Mouse (Mus musculus) hindbrain, embryonic 14.5 days (tissue): ENCODE measurements around the gene Gsg1l2. TPM values are rescaled to one million over a fixed set of nuclear protein-coding genes. Genes with fewer than 3 reads are reported as not detected.

Experiments used
- ATAC-seq: fragments of 200-750 bp; cut with Nextera tagmentation; 2 replicates; pipeline ENCODE4 v1.8.0; 2017; ENCODE audit warnings: moderate number of reproducible peaks, mild to moderate bottlenecking, moderate TSS enrichment, moderate library complexity; ENCODE audit not compliant: low FRiP score
- DNase-seq: peaks from one replicate; pipeline ENCODE4 v3.0.0-alpha.2; 2015; ENCODE audit warnings: low spot score
- H3K27ac ChIP-seq: fragments of 300-500 bp; sonication (generic); 2 replicates; pipeline ENCODE4 v1.5.1; 2014; ENCODE audit warnings: mild to moderate bottlenecking, moderate library complexity
- H3K27me3 ChIP-seq: fragments of 300-500 bp; sonication (generic); 2 replicates; pipeline ENCODE4 v1.6.1; 2014; ENCODE audit warnings: mild to moderate bottlenecking, low read length, mixed read lengths; ENCODE audit not compliant: control insufficient read depth, insufficient read depth
- H3K36me3 ChIP-seq: fragments of 300-500 bp; sonication (generic); replicated peaks from 2 replicates; pipeline ENCODE4 v1.6.1; 2014; ENCODE audit not compliant: control insufficient read depth, insufficient read depth
- H3K4me1 ChIP-seq: fragments of 300-500 bp; sonication (generic); replicated peaks from 2 replicates; pipeline ENCODE4 v1.6.1; 2014; ENCODE audit warnings: antibody characterized with exemption, low read length, mixed read lengths; ENCODE audit not compliant: control insufficient read depth, insufficient read depth
- H3K4me2 ChIP-seq: fragments of 300-500 bp; sonication (generic); replicated peaks from 2 replicates; pipeline ENCODE4 v1.6.1; 2014; ENCODE audit warnings: mild to moderate bottlenecking, moderate library complexity
- H3K4me3 ChIP-seq: fragments of 300-500 bp; sonication (generic); replicated peaks from 2 replicates; pipeline ENCODE4 v1.5.1; 2014; ENCODE audit warnings: mild to moderate bottlenecking, low read length
- H3K9ac ChIP-seq: fragments of 300-500 bp; sonication (generic); 2 replicates; pipeline ENCODE4 v1.6.1; 2014
- H3K9me3 ChIP-seq: fragments of 300-500 bp; sonication (generic); 2 replicates; pipeline ENCODE4 v1.6.1; 2016; ENCODE audit warnings: low read length; ENCODE audit not compliant: control insufficient read depth
- WGBS: fragments of 180-500 bp; shearing (Covaris S2); extraction: QIAGEN DNeasy Blood & Tissue Kit; methylation state at CpG from one replicate; pipeline ENCODE4 v1.1.7; 2014; 5-methylcytosine and 5-hydroxymethylcytosine counted together
- polyA plus RNA-seq: library from polyadenylated mRNA; unstranded; fragments of >200 nt; fragmentation: Nextera tagmentation; extraction: Ambion mirVana; gene quantifications from 2 replicates; pipeline ENCODE4 v1.2.1, GENCODE M21; 2014

The Gsg1l2 gene
- not detected in 2 replicates for polyA plus RNA-seq

DNA sequence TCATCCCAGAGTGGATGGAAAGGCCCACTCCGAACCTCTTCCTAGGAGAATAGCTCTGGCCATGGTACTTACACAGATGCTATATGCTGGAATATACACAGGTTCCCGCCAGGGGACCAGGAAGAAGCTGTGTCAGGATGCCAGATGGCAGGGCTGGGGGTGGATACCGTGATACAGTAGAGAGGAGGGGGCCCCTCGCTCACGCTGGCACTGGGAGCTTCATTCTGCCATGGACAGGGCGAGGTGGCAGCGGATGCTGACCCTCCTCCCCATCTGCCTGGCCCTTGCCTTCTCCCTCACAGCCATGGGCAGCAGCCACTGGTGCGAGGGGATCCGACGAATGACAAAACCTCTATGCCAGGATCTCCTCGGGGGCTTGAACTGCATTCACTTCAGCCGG is at the start of gene Gsg1l2:
TSS of gene Gsg1l2 (plus strand) at position 230 of the 400 bp plus-strand sequence.
- ATAC-seq (no peak), DNase-seq (no peak)
- H3K36me3 ChIP-seq = no peaks in the 10 kb centered on the region
- H3K27me3 ChIP-seq = no peaks in the 10 kb centered on the region
- no peak within 1 kb of the TSS for H3K4me2 ChIP-seq
- H3K9ac ChIP-seq = no peak within 1 kb of the TSS
- WGBS = 75% methylated on average over 12 of the region's 12 CpGs
- H3K9me3 ChIP-seq = no peaks in the 10 kb centered on the region
- no peak within 1 kb of the TSS for H3K4me3 ChIP-seq
- no peak within 1 kb of the TSS for H3K27ac ChIP-seq
- no peaks in the 10 kb centered on the region for H3K4me1 ChIP-seq

DNA sequence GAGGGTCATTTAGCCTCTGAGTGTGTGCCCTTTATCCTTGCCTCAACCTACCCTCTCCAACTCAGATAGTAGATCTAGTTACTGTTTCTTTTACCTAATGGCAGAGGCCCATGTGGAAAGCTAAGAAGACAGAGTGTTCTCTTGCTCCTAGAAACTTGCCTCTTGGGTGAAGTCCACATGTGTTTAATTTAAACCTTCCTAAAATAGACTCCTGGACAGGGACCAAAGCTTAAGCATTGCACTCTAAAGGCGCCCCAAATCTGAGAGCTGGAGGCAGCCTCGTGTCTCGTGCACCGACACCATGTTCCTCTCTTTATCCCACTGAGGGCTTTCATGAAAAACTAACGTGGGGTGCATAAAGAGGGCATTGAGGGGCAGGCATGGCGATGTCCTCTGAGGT is 47.3 kb upstream of the Gsg1l2 start:
- no peak overlapping the region for H3K27ac ChIP-seq
- 86% methylated on average over 6 of the region's 6 CpGs for WGBS
- H3K9me3 ChIP-seq = no peaks in the 10 kb centered on the region
- ATAC-seq (no peak), DNase-seq (no peak)
- H3K4me2 ChIP-seq = no peak overlapping the region
- H3K27me3 ChIP-seq = no peaks in the 10 kb centered on the region
- no peak overlapping the region for H3K9ac ChIP-seq
- no peaks in the 10 kb centered on the region for H3K36me3 ChIP-seq
- H3K4me1 ChIP-seq = no peaks in the 10 kb centered on the region
- H3K4me3 ChIP-seq = no peak overlapping the region

DNA sequence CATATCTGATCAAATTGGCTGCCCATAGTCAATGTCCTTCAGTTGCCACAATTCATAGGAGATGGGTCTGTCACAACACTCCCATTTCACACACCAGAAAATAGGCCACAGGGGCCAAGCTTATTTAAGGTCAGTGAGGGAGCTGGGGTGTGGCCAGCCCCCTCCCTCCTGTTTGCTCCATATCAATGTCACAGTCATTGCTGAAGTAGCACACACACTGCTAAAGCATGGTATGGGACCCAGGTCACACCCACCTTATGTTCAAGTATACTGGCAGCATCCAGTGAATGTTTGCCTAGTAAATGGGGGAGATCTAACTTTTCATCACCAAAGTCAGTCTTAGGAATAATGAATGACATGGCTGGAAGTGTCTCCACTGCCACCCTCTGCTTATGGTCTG is 45.7 kb upstream of the Gsg1l2 start:
- Histone ChIP-seq H3K4me2 (no peak overlapping the region), H3K27ac (no peak overlapping the region), H3K9ac (no peak overlapping the region), H3K4me3 (no peak overlapping the region), H3K4me1 (no peaks in the 10 kb centered on the region), H3K9me3 (no peaks in the 10 kb centered on the region), H3K27me3 (no peaks in the 10 kb centered on the region), H3K36me3 (no peaks in the 10 kb centered on the region)
- DNase-seq (no peak), ATAC-seq (no peak)

DNA sequence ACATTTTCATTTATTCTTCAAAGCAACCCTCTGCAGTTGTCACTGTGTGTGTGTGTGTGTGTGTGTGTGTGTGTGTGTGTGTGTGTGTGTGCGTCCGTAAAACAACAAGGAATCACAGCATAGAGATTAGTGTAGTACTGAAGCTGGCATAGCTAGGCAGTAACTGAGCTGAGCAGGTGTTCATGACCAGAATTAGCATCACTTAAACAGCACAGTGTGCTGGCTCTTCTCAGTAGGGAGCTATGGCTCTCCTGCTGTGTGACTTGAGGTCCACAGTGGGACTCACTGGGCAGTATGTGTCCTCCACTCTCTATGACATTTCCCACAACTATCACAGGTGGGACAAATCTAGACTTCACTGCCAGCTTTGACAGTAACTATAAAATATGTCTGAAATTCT is 43.4 kb upstream of the Gsg1l2 start:
- Histone ChIP-seq H3K9ac (no peak overlapping the region), H3K4me3 (no peak overlapping the region), H3K27ac (no peak overlapping the region), H3K4me1 (no peaks in the 10 kb centered on the region), H3K9me3 (no peaks in the 10 kb centered on the region), H3K36me3 (no peaks in the 10 kb centered on the region), H3K4me2 (no peak overlapping the region), H3K27me3 (no peaks in the 10 kb centered on the region)
- DNase-seq (no peak), ATAC-seq (no peak)
- 100% methylated on average over 2 of the region's 2 CpGs for WGBS

DNA sequence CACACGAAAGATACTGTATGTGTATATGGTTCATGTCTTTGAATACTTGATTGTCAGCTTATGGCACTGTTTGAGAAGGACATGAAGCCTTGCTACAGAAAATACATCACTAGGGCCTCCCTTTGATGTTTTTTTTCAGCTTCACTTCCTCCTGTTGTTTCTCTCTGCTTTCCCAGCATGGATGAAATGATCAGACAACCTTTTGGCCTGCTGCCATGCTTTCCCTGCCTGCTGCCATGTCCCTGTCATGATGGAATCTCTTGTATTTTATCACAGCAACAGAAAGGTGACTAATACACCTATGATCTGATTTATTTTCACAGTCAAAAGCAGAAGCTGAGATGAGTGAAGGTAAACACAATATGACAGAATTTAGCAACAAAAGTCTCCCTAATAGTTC is 40.7 kb upstream of the Gsg1l2 start:
- 82% methylated on average over 1 of the region's 1 CpGs for WGBS
- H3K4me3 ChIP-seq = no peak overlapping the region
- no peaks in the 10 kb centered on the region for H3K27me3 ChIP-seq
- no peak overlapping the region for H3K4me2 ChIP-seq
- no peaks in the 10 kb centered on the region for H3K9me3 ChIP-seq
- ATAC-seq (no peak), DNase-seq (no peak)
- H3K27ac ChIP-seq = no peak overlapping the region
- H3K9ac ChIP-seq = no peak overlapping the region
- no peaks in the 10 kb centered on the region for H3K36me3 ChIP-seq
- no peaks in the 10 kb centered on the region for H3K4me1 ChIP-seq

DNA sequence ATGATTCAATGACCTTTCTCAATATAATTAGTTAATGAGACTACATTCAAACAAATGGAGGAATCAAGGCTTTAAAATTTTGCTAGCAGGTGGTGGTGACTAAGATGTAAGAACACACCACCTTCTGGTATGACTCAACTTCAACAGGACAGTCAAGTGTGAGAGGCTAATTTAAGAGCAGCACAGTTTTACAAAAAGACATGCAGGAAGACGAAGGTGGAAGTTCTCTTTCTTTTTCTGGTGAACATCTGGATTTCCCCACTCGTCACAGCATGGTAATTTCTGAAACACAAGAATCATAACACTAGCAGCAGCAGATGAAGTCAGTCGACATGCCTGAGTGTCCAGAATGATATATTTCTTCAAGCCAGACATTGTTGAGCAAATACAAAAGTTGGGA is 39.8 kb upstream of the Gsg1l2 start:
- Histone ChIP-seq H3K4me2 (no peak overlapping the region), H3K27ac (no peak overlapping the region), H3K4me3 (no peak overlapping the region), H3K36me3 (no peaks in the 10 kb centered on the region), H3K4me1 (no peaks in the 10 kb centered on the region), H3K27me3 (no peaks in the 10 kb centered on the region), H3K9ac (no peak overlapping the region), H3K9me3 (no peaks in the 10 kb centered on the region)
- ATAC-seq (no peak), DNase-seq (no peak)
- WGBS = 87% methylated on average over 3 of the region's 3 CpGs

DNA sequence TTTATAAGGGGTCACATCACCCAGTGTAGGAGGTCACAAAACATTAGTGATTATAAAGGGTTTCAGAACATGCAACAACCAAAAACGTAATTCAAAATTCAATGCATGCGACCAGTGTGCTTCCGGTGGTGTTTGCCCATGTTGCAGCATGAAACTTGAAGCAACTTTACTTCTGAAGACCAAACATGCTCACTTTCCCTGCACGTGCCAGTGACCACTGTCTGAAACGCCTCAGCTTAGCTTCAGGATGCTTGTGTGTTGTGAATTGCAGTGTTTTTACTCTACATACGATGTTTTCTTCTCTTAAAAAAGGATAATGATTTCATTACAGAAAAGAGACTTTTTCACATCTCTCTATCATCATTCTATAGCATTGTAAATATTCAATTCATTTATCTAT is 36.1 kb upstream of the Gsg1l2 start:
- H3K27me3 ChIP-seq = no peaks in the 10 kb centered on the region
- no peak overlapping the region for H3K4me3 ChIP-seq
- no peaks in the 10 kb centered on the region for H3K4me1 ChIP-seq
- no peaks in the 10 kb centered on the region for H3K9me3 ChIP-seq
- WGBS = 88% methylated on average over 6 of the region's 6 CpGs
- DNase-seq (no peak), ATAC-seq (no peak)
- no peak overlapping the region for H3K27ac ChIP-seq
- no peaks in the 10 kb centered on the region for H3K36me3 ChIP-seq
- H3K9ac ChIP-seq = no peak overlapping the region
- no peak overlapping the region for H3K4me2 ChIP-seq

DNA sequence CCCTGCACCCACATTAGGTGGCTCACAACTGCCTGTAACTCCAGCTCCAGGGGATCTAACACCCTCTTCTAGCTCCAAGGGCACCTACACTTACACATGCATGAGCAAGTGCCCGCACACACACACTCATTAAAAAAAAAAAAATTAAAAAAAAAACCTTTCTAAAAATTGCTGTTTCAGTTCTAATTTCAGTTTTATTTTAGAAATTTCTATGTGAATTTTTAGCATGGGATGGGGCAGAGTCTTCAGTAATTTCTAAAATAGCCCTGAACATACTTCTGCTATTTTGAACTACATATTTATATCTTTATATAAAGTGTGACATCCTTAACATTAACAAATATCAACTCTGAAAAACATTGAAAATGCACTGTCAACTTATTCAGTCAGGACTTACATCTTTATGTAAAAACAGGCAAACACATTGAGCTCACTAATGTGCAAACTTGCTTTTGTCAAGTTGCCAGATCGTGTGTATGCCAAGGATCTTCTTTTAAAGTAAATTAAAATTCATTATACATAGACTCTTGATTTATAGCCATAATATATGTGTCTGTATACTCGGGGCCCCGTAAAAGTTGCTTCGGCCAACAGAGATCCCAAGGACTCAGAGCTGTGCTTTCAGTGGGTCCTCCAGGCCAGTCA is 35.4 kb upstream of the Gsg1l2 start:
- H3K27me3 ChIP-seq = no peaks in the 10 kb centered on the region
- no peak for DNase-seq
- H3K4me1 ChIP-seq = no peaks in the 10 kb centered on the region
- no peak overlapping the region for H3K4me3 ChIP-seq
- no peaks in the 10 kb centered on the region for H3K9me3 ChIP-seq
- H3K36me3 ChIP-seq = no peaks in the 10 kb centered on the region
- no peak overlapping the region for H3K4me2 ChIP-seq
- no peak for ATAC-seq
- no peak overlapping the region for H3K27ac ChIP-seq
- no peak overlapping the region for H3K9ac ChIP-seq
- WGBS = 88% methylated on average over 5 of the region's 5 CpGs

DNA sequence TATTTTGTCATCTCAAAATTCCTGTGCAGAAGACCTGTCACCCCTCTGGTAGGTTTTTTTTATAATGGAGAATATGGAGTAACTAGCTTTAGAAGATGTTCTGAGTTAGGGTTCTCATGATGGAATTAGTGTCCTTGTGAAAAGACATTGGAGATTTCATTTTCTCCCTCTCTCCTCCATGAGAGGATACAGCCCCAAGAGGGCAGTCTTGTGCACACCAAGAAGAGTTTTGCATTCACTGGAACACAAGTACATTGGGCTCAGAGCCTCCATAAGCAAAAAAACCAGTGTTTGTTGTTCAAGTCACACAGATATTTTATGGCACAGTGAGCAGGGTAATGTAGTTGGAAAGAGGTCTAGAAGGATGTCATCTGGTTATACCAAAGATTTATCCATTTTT is 32.8 kb upstream of the Gsg1l2 start:
- Histone ChIP-seq H3K4me1 (no peaks in the 10 kb centered on the region), H3K4me2 (no peak overlapping the region), H3K27ac (no peak overlapping the region), H3K27me3 (no peaks in the 10 kb centered on the region), H3K4me3 (no peak overlapping the region), H3K36me3 (no peaks in the 10 kb centered on the region), H3K9ac (no peak overlapping the region), H3K9me3 (no peaks in the 10 kb centered on the region)
- ATAC-seq (no peak), DNase-seq (no peak)

DNA sequence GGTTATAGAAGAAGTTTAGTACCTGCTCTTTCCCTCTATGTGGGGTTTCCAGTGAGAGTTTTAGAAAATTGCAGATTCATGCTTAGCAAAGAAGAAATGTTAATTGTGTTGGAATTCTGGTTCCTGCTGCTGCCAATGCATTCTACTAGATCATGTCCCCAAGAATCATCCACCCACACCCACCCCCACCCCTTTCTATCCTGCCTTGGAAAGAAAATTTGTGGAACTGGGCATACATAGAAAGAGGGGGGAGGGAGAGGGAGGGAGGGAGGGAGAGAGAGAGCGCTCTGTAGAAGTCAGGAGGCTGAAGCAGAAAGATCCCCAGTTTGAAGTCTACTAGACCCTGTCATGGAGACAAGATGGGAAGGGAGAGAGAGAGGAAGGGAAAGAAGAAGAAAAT is 18.1 kb upstream of the Gsg1l2 start:
- H3K4me1 ChIP-seq = no peaks in the 10 kb centered on the region
- no peak overlapping the region for H3K27ac ChIP-seq
- no peak overlapping the region for H3K4me3 ChIP-seq
- no peaks in the 10 kb centered on the region for H3K36me3 ChIP-seq
- no peaks in the 10 kb centered on the region for H3K27me3 ChIP-seq
- no peak overlapping the region for H3K4me2 ChIP-seq
- H3K9ac ChIP-seq = no peak overlapping the region
- WGBS = 100% methylated on average over 1 of the region's 1 CpGs
- ATAC-seq = no peak
- no peak for DNase-seq
- no peaks in the 10 kb centered on the region for H3K9me3 ChIP-seq
